Mouse (Mus musculus): Measurements from ENCODE around the gene Mtf2.

- peak; percentile 49; the same call in 1 of the 2 replicates for TF ChIP-seq CTCF (IDR thresholded peaks at IDR 0.05; ENCODE audit: borderline replicate concordance, insufficient read depth, low read depth, low read length)
- no peak for TF ChIP-seq POLR2A (IDR thresholded peaks at IDR 0.05; ENCODE audit: borderline replicate concordance, insufficient read depth, low read length)
These were observed 31.3 kb upstream of the Mtf2 start for GRCm38 (mm10) chr5:108034194-108034593.

Measured in cerebellum, adult 2 months (tissue).